Mouse (Mus musculus) layer of hippocampus, postnatal 14 days (tissue): ENCODE measurements around the gene Trip6. TPM values are rescaled to one million over a fixed set of nuclear protein-coding genes. Genes with fewer than 3 reads are reported as not detected.
"Not testable (repeated sequence)": the region's sequence is repeated elsewhere in the genome, so short reads cannot be mapped to it uniquely, and the experiment has no call there.

Experiments
- DNase-seq, 2 experiments: peaks; one replicate each; pipeline ENCODE4 v3.0.0; 2021 to 2022; ENCODE audit warnings: low spot score in 2 of 2, mixed read lengths in 1 of 2
- total RNA-seq, 2 experiments: library from RNA; stranded (reverse); gene quantifications; 2 replicates each; pipeline ENCODE4 v1.2.3; 2021

Gene Trip6
- total RNA-seq, 2 experiments from 2014 or later, result 4.6 to 6.0 TPM

DNA sequence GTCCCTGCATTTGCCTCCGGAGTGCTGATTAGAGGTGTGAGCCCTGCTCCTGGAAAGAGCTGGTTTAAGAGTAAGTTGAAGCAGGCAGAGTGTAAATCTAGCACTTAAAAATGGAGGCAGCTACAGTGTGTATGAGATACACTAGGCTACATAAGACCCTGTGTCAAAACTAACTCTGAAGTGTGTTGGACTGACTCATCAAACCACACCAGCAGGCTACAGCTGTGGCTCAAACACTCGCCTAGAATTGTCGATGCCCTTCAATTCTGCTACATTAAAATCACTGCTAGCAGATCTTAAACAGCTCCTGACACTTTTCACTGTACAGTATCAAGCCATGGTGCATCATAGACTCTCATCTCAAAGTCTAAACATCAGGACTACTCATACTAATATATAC lies 10.0 kb downstream of the Trip6 start:
- no peak for DNase-seq

DNA sequence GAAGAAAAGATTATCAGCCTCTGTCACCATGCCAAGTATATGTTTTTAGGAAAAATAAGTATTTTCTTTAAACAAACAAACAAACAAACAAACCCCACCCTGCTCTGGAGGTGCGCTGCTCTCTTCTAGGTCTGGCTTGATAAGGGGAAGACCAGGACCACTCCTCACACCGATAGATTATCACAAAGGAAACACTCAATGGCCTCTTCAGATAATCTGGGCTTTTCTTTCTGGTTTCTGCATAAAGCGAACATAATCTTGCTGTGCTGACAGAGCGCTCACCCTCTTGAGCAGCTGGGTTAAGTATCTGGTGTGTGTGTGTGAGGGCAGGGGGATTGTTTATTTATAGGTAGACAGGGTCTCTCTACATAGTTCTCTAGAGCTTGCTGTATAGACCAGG lies 10.6 kb downstream of the Trip6 start:
- DNase-seq, result no peak

DNA sequence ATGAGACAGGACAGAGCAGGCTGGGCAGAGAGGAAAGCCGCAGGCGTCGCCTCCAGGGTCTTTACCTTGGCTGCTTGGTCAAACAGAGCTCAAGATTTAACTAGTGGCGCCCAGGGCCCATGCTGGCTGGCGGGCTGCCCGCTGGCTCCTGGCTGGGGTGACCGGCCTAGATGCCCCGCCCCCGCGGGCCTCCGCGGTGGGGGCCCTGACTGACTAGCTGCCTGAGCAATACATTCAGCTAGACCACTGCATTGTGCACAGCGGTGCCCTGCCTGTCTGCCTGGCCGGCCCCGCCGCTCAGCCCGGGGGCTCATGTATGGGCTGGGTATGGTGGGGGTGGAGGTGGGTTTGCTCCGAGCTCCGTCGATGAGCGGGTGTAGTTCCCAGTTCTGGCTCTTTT lies 13.0 kb downstream of the Trip6 start:
- no peak for DNase-seq

DNA sequence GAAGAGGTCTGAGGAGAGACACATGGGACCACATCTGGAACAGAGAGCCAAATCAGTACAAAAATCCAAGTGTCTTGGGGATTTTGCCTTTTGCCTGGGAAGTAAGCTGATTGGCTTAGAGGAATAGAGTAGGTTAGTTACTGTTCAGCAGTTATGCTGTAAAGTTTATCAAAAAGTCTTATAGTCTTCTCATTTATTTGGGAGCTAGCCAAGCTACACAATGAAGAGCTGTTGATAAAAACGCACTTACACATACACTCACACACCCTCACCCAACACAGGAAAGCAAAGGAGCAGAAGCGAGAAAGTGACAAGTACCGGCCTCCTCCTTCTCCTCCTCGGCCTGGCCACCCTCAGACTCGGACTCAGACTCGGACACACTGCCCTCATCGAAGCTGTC lies 15.0 kb downstream of the Trip6 start:
- DNase-seq, result no peak

GRCm38 (mm10) chr5:137297126-137297525 lies 17.1 kb downstream of the Trip6 start:
- no peak for DNase-seq

- DNase-seq, result no peak
These were observed 18.5 kb downstream of the Trip6 start for GRCm38 (mm10) chr5:137295712-137296111.

DNA sequence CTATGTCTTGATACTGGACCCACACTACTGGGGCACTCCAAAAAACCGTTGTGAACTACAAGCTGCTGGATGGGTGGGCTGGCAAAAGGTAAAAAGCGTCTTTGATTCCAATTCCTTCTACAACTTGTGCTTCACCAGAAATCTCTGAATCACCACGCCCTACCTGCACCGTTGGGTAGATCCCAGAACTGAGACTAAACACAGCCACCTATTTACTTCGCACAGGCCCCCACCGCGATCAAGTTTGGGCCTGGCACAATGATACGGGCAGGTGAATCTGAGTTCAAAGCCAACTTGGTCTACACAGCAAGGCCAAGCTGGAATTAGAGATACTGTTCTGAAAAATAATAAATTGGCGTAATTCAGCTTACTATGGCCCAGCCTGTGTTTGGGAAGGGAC lies 18.9 kb downstream of the Trip6 start:
- no peak for DNase-seq

DNA sequence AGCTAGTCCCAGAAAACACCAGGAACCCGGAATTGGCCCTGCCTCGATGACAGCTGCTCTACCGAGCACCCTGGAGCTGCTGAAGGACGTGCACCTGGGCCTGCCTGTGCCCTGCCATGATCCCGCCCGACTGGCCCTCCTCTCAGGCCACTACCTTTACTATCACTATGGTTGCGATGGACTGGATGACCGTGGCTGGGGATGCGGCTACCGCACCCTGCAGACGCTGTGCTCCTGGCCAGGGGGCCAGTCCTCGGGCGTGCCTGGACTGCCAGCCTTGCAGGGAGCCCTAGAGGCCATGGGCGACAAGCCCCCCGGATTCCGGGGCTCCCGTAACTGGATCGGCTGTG lies 19.5 kb downstream of the Trip6 start:
- DNase-seq, result no peak

GRCm38 (mm10) chr5:137293839-137294743 lies 20.1 kb downstream of the Trip6 start, which contains the start of gene Ufsp1:
Gene Ufsp1 (plus strand): TSS chr5:137294629.
- DNase-seq, result peak; percentile 95 to 97

- DNase-seq, result no peak
These were observed 20.9 kb downstream of the Trip6 start for GRCm38 (mm10) chr5:137293282-137293681.

DNA sequence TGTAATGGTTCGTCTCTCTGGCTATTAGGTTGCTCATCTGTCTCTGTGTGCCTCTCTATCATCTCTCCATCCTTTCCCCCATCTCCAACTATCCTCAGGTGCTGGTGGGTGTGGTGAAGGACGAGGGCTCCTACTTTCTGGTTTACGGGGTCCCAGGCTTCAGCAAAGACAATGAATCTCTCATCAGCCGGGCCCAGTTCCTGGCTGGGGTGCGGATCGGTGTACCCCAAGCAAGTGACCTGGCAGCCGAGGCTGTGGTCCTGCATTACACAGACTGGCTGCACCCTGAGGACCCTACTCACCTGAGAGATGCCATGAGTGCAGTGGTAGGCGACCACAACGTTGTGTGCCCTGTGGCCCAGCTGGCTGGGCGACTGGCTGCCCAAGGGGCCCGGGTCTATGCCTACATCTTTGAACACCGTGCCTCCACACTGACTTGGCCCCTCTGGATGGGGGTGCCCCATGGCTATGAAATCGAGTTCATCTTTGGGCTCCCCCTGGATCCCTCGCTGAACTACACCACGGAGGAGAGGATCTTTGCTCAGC lies 22.8 kb downstream of the Trip6 start:
- DNase-seq, result no peak

- DNase-seq, result no peak
These were observed 23.5 kb downstream of the Trip6 start for GRCm38 (mm10) chr5:137290677-137291076.

DNA sequence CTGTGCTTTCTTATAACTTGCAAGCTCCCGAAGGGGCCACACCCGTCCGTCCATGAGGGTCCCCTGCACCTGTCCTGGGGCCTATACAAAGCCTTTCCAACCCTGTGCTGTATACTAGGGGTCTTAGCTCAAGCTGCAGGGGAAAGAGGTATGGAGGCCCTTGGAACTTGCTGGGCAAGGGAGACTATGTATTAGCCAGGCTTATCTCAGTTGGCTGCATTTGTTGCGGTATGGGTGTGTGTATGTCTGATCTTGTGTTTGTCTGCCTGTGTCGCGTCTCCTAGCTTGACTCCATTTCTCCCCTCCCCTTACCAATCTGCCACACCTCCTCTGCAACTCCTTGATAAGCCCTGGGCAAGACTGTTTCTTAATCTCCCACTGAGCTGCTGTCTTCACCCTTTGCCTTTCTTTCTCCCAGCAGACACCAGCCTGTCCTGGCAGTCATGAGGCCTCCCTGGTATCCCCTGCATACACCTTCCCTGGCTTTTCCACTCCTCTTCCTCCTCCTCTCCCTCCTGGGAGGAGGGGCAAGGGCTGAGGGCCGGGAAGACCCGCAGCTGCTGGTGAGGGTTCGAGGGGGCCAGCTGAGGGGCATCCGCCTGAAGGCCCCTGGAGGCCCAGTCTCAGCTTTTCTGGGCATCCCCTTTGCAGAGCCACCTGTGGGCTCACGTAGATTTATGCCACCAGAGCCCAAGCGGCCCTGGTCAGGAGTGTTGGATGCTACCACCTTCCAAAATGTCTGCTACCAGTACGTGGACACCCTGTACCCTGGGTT lies 24.4 kb downstream of the Trip6 start:
- DNase-seq, result no peak

- DNase-seq, result peak; percentile 57 to 59
These were observed 25.2 kb downstream of the Trip6 start for GRCm38 (mm10) chr5:137288999-137289470.

DNA sequence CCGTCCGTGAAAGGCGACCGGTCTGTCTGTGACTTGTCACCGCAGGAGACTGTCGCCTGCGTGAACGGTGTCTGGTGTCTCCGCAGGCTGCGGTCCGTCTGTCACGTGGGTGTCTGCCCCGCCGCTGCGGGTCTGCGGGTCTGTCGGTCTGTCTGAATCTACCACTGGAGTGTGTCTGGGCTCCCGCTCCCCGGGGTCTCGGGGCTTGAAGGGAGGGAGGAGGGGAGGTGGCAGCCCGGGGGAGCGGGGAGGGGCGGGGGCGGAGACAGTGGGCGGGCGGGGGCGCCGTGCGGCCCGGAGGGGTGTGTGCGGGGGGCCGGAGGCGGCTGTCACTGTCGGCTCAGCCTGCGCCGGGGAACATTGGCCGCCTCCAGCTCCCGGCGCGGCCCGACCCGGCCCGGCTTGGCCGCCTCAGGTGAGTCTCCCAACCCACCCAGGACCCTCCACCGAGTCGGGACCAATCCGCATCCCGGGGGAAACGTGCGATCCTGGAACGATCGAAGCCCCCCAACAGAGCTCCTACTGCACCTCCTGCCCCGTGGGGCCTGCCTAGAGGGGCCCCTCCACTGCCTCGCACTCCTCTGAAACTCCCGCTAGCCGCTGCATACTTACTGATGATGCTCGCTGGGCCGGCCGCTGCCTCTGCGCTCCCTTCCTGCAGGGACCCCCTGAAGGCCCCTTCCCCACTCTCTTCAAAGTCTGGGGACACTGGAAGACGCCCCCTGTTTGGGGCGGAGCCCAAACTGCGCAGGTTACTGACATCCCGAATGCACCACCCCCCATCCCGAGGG lies 26.1 kb downstream of the Trip6 start:
- DNase-seq, result peak in 1 of 2 experiments; percentile 56

GRCm38 (mm10) chr5:137287032-137287952 lies 26.9 kb downstream of the Trip6 start, which contains the start of gene Ache:
Gene Ache (plus strand): TSS chr5:137287519.
- peak; percentile 67 to 76 for DNase-seq

DNA sequence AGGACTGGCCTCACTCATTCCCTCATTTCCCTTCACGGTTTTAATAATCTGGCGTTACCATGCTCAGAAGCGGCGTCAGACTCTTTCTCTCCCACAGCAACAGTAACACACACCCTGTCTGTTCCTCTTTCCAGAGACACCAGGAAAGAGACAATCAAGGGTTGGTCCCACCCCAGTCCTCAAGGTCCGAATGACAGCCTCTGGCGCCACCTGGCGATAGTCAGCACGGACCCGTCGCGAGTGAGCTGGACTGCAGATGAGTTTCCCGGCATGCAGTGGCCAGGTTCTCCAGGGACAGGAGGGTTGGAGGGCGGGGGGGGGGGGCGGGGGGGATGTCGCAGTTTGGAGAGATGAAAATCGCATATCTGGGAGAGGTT lies 27.6 kb downstream of the Trip6 start:
- DNase-seq, result peak; percentile 88 to 92

DNA sequence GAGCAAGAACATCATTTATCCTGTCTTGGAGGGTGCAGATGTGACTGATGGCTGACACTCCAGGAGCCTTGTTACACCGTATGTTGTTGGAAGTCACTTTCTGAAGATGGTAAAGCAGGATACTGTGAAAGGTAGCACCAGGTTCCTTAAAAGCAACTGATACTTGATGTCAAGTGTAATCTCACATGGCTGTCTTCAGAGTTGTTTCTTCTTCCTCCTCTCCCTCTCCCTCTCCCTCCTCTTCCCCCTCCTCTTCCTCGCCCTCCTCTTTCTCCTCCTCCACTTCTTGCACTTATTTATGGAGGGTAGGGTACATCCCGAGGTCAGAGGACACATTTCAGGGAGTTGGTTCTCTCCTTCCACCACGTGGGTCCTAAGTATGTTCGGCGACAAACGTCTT lies 28.2 kb downstream of the Trip6 start:
- DNase-seq, result no peak

GRCm38 (mm10) chr5:137285045-137285444 lies 29.2 kb downstream of the Trip6 start:
- peak in 1 of 2 experiments; percentile 47 for DNase-seq

DNA sequence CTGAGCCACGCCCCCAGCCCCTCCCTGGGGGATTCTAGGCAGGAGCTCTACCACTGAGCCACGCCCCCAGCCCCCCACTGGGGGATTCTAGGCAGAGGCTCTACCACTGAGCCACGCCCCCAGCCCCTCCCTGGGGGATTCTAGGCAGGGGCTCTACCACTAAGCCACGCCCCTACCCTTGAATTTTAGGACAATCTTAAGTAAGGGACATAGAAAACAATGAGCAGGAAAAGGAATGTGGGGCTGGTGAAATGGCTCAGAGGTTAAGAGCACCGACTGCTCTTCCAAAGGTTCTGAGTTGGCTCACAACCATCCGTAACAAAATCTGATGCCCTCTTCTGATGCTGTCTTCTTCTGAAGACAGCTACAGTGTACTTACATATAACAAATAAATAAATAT lies 29.8 kb downstream of the Trip6 start:
- not testable (repeated sequence) for DNase-seq
